Mouse (Mus musculus) right cerebral cortex, adult 2 months (tissue): ENCODE measurements around the gene Prokr1.

Source experiments
- DNase-seq, 2 experiments: peaks; one replicate each; pipeline ENCODE4 v3.0.0; 2021 to 2022; ENCODE audit warnings: low spot score in 2 of 2

Prokr1 gene

DNA sequence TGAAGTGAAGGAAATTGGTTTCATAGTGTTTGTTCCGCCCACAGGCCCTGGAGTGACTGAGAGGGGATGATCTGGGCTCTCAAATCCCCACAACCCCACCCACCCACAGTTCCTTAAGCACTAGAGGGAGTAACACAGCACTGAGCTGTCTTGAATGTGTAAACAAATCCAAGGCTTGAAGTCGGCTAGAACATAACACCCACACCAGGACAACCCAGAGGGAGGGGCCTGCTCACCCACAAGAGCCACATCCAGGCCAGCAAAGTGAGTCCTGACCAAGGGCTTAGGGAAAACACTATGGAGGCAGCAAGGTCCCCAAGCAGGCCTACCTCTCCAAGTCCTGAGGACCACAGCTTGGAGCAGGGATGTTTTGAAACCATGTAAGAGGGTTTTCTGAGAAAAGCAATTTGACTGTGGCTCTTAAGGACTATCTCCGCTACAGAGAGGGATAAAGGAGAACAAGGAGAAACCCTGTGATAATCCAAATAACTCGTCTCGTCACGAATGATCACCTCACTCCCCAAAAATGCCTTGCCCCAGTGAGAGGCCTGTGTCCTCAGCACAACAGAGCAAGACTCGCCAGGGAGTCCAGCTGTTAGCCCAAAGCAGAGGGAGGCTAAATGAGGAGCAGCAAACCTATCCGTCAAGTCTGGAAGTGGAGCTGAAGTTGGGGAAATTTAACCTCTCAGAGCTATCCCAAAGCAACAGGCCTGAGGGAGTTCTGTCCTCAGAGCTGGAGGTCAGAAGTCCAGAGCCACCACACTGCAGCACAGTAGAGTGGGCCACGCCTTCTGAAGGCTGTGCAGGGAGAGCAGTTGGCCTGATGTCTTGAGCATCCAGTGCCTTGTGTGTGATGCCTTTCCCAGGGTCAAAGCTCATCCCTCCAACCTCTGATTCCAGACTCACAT, 22.6 kb downstream of the Prokr1 start:
- no peak for DNase-seq

- no peak for DNase-seq
These were observed 25.4 kb downstream of the Prokr1 start for GRCm38 (mm10) chr6:87565166-87565565.

GRCm38 (mm10) chr6:87564356-87564755, 26.2 kb downstream of the Prokr1 start:
- no peak for DNase-seq

- no peak for DNase-seq
These were observed 36.8 kb downstream of the Prokr1 start for GRCm38 (mm10) chr6:87553724-87554123.

DNA sequence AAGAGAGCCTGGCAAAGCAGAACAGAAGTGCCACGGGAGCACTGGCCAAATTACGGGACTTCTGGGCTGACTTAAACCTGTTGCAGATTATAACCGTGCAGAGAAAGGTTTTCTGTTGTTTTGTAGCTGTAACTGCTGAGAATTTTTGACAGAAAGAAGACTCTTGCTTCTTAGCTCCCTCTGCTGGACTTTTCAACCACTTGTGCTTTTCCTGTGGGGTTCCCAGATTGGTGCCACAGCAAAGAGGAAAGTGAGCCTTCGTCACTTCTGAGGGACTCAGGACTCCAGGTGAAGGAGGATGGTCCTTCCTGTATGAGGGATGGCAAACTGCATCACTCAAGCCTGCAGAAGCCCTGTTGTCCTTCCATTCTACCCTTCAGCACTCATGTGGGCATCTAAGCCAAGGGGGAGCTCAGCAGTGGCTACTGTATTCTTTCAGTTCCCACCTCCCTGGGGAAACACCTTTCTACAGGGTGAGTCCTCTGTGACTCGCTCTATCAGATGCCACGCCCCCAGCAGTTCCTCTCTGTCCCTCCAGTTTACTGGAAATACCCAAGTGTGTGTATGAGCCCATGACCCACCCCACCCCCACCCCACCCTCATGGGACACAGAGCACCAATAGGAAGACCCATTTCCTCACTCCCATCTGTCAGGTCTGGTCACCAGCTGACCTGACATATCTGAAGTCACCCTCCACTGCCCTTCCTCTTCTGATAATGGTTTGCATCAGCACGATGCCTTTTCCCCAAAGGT, 38.3 kb downstream of the Prokr1 start:
- DNase-seq: peak in 1 of 2 experiments; percentile 27

GRCm38 (mm10) chr6:87547836-87548235, 42.7 kb downstream of the Prokr1 start:
- DNase-seq: no peak

GRCm38 (mm10) chr6:87547431-87547830, 43.1 kb downstream of the Prokr1 start:
- no peak for DNase-seq

DNA sequence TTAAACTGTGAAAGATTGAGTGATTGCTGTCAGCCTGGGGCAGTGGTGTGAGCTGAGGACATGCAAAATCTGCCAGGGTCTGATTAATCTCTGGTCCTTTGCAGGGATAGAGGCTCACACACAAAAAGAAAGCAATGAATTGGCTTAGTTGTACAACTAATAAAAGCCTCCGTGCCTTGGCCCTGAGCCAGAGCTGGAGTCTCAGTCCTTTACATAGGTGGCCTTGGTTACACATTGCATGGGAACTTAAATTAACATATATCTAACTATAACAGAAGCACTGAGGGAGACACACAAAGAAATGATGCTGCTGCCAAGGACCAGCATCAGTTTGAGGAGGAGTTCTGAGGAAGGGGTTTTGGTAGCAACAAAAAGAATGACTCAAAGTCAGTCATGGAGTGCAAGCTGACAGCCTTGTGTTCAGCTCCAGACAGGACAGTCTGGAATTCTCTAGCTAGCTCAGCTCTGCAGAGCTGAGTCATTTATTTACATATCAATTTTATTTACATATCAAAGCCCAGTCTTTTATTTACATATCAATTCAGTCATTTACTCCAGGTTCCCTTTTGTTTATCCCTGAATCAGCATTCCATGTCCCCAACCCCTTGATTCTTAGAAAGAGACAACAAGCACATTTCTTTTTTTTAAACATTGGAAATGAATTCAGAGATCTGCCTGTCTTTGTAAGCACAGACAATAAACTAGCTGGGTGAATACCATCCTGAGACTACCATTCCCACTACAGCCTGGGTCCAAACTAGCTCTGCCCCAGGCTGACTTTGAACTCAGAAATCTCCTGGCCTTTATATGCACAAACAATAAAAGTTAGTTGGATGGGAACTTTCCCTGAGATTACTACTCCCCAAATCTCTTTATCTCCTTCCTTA, 45.0 kb downstream of the Prokr1 start:
- no peak for DNase-seq

DNA sequence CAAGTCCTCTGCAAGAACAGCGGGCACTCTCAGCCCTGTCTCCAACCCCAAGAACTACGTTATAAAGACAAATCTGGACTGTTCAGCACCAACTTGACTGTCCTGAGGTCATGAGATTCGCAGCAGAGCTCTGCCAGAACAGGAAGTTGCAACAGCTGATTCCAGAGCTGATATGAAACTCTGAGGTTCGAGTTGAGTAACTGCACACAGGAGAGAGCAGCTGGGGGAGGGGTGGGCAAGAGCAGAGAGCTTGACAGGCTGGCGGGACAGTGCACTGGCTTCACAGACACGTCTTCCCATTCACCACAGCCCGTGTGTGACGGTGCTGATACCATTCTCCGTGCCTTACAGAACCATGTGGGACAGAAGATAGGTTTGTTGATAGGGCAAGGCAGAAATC, 48.5 kb downstream of the Prokr1 start:
- DNase-seq: no peak

DNA sequence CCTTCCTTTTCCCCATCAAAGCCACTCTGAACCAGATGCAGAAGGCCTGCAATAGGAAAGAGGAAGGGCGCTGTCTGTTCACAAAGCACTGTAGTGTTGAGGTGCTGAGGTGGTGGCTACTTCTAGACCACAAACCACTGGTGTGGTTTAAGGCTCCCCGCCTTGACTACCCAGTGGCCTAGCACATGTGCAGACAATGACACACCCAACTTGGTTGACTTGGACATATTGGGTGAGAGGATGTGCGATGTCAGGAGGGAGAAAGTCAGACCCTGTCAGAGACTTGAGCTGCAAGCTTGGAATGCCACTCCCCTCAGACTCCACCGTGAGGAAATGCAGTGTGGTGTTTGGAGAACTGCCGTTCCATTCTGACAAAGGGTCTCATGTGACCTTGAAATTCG, 49.4 kb downstream of the Prokr1 start:
- DNase-seq: no peak

DNA sequence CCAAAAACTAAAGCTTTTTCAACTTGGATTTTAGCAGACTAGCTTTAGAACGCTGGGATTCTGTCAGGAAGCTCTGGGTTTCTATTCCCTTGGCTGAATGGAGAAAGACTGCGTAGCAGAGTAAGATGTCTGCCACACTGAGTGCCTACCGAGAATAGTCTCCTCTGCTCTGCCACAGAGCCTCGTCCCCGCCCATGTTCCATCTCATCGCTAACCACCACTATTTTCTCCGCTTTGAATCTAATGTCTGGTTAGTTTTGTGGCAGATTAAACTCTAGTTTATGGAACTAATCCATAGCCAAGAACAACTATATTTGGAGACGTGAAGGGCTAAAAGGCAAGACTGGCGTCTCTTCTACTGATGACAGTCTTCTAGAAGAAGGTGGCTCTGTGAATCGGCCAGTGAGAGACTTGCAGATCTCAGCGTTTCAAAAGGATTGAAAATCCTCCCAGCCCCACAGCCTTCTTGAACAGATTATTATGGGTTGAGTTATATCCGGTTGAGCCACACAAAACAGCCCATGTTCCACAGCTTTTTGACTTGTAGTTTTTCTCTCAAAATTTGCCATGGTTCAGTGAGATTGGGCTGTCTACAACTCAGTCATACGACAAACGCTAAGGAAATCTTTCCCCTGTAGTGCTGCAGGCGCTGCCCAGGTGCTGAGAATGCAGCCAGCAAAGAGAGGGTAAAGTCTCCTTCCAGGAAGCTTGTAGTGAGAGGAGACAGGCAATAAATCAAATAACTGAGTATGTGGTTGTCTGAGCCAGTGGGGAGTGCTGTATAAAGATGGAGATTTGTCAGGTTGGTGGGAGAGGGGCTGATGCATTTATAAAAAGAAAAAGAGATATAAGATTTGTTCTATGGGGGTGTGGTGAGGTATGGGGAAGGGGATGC, 51.9 kb downstream of the Prokr1 start:
- no peak for DNase-seq

- no peak for DNase-seq
These were observed 52.9 kb downstream of the Prokr1 start for GRCm38 (mm10) chr6:87537678-87538077.

- DNase-seq: no peak
These were observed 54.3 kb downstream of the Prokr1 start for GRCm38 (mm10) chr6:87536270-87536669.

- peak in 1 of 2 experiments; percentile 62 for DNase-seq
These were observed 54.9 kb downstream of the Prokr1 start for GRCm38 (mm10) chr6:87535651-87536050.

- no peak for DNase-seq
These were observed 55.5 kb downstream of the Prokr1 start for GRCm38 (mm10) chr6:87534855-87535575.

GRCm38 (mm10) chr6:87532953-87533710, 57.4 kb downstream of the Prokr1 start, which contains the start of gene Arhgap25:
Gene Arhgap25, minus strand, starts transcription at chr6:87533259.
- peak in 1 of 2 experiments; percentile 32 for DNase-seq

DNA sequence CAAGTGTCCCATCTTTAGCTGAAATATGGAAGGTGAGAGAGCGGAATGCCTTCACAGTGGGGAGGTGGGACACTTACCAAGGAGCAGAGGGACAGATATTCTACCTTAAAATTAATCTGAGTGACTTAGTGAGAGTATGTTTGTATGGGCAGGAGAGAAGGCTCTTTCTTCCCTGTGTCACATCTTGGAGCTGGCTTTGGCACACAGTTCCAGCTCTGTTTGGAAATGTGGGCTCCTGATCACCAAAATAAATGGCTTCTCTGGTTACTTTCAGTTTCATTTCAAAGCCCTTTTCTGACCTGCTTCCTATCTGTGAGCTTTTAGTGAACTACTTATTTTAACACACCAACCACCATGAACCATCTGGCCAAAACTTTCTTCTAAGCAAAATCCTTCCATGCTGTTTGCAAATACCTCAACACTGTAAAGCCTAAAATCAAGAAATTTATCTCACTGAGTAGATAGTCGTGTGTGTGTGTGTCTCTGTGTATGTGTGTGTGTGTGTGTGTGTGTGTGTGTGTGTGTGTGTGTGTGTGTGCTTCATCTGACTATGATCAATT, 59.0 kb downstream of the Prokr1 start:
- no peak for DNase-seq

GRCm38 (mm10) chr6:87530386-87530785, 60.2 kb downstream of the Prokr1 start:
- no peak for DNase-seq
